Mouse (Mus musculus): Measurements from ENCODE around the gene Cd247.

The Cd247 gene

DNA sequence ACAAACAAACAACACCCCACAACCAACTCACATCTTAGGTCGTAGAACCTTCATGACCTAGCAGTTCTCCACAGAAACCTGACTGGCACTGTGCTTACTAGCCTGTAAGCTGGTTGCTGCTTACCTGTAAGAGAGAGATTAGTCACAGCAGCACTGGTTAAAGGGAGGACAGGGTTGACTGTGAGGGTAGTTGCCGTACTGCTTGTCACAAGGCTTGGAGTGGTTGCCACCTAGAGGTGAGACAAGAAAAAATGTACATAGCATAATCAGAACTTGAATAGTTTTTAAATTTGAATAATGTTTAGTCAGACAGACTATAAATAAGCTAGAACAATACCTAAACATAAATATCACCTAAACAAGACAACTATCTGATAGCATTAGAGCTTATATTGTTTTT lies 103.2 kb downstream of the Cd247 start:
- DNase-seq (ENCODE audit: extremely low read depth, insufficient read length, low spot score): no peak

DNA sequence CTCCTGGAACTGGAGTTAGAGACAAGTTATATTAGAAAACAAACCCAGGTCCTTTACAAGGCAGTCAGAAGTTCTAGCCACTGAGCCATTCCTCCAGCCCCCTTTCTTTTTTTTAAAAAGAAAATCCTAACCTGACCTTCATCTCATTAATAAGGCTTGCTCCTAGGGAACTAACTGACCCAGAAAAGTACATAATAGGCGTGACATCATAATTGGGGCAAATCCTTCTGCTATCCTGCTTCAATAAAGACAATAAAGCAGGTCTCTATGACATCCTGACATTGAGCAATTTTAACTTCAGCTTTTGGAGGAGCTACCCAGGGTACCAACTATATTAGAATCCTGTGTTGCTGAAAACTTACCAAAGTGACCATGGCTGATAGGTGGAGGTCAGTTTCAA lies 115.1 kb downstream of the Cd247 start:
- no peak for DNase-seq (ENCODE audit: extremely low read depth, insufficient read length, low spot score)

DNA sequence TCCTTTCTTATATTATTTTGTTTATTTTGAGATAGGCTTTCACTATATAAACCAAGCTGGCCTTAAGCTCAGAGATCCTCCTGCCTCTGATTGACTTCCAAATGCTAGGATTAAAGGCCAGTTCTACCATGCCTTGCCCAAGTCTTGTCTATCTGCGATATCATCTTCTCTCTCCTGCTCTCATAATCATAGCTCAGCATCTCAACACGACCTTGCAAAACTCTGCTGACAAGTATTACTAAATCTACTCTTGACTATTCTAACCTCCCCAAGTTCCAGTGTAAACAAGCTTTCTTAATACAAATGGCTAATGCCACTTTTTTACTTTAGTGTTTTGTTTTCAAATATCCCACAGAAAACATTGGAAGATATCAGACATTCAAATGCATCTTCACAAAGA lies 119.7 kb downstream of the Cd247 start:
- no peak for DNase-seq (ENCODE audit: extremely low read depth, insufficient read length, low spot score)

DNA sequence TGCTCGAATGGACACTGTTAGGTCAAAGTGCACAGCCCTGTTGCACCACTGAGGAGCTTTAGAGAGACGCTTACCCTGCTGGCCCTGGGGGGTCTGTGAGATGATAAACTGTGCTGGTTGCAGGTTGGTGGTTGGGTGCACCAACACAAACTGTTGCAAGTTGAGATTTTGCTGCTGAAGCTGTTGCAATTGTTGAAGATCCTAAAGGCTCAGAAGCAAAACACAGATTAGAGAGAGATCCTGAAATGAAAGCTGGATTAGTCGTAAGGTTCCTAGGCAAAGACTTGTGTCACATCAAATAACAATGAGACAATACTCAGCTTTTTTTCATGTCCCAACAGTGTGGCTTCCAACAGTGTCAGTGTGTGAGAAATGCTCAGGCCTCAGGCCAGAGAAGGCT lies 120.3 kb downstream of the Cd247 start:
- no peak for DNase-seq (ENCODE audit: extremely low read depth, insufficient read length, low spot score)

DNA sequence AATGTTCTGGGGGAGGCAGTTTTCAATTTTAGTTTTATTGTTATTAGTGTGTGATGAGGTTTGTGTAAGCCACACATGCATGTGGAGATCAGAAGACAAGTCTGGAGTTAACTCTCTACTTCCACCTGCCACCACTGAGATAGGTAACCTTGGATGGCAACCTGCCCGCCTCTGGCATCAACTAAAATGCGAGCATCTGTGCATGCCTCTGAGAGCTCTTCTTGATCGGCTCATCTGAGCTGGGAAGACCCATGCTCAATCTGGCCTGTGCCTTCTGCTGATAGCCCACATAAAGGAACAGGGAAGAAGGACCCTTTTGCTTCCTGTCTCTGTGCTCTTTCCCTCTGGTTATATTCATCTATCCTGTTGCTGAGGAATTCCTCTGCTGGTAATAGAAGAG lies 121.0 kb downstream of the Cd247 start:
- DNase-seq (ENCODE audit: extremely low read depth, insufficient read length, low spot score): no peak

DNA sequence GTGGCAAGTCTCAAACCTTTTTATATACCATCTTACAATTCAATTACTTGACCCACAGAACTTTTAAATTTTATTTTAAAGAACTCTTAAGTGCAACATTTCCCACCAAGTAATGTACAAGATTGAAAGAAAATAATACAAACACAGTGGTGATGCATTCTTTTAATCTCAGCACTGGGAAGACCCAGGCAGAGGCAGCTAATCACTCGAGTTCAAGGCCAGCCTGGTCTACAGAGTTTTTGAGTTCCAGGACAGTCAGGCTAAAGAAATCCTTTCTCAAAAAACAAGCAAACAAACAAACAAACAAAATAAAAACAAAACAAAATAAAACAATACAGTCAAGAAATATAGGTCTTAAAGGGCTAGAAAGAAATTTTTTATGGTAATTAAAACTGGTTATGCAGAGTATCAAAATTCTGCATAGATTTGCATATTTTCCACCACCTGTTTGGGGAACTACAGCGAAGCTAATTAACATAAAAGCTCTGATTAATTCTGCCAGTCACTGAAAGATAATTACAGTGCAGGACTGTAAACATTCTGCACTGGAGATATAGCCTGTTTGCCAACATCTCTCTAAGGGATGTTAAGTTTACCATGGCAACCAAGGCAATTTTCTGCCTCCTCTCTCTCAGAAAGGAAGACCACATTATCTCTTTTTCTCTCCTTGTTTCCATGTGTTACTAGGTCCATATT lies 125.4 kb downstream of the Cd247 start:
- no peak for DNase-seq (ENCODE audit: extremely low read depth, insufficient read length, low spot score)

DNA sequence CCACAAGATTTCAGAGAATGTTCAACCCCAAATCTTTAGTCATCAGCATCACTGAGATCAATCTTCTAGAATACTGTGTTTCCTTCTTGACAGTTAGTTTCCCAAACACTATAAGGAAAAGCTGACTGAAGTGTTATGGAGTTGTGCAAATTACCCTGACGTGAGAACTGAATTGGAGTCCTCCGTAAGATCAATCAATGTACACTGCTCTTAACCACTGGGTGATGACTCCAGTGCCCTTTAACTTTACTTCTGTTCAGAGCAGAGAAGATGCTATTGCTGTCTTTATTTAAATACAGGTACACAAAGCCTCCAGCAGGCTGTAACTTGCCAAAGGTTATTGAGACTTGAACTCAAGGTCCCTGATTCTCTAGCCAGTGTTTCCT lies 125.9 kb downstream of the Cd247 start:
- no peak for DNase-seq (ENCODE audit: extremely low read depth, insufficient read length, low spot score)

DNA sequence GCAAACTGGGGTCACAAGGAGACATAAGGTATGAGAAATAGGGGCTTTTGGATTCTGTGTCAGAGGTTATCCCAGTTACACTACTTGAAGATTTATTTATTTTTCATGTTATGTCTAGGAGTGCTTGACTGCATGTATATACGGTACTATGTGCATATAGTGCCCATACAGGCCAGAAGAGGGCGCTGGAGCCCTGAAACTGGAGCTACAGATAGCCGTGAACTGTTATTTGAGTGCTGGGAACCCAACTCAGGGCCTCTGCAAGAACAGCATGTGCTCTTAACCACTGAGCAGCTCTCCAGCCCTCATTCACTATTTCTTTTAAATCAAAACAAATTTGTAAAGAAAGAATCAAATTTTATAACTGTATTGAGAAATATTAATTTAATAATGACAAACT lies 132.5 kb downstream of the Cd247 start:
- no peak for DNase-seq (ENCODE audit: extremely low read depth, insufficient read length, low spot score)

DNA sequence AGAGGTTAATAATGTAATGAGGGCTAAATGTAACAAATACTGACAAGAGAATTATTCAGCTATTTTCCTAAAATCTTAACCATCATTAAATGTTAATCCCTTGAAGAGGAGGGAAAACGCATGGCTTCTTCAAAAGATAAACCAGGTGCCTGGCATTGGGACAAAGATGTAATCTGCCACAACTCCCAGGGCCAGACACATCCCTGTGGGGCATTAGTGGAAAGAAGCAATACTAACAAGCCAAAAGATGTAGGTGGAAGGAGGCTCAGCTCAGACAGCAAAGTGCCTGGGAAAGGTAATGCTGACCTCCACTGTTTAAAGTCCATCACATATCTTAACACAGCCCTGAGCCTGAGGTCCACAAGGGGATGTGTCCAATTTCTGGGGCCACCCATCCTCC lies 134.0 kb downstream of the Cd247 start:
- no peak for DNase-seq (ENCODE audit: extremely low read depth, insufficient read length, low spot score)

DNA sequence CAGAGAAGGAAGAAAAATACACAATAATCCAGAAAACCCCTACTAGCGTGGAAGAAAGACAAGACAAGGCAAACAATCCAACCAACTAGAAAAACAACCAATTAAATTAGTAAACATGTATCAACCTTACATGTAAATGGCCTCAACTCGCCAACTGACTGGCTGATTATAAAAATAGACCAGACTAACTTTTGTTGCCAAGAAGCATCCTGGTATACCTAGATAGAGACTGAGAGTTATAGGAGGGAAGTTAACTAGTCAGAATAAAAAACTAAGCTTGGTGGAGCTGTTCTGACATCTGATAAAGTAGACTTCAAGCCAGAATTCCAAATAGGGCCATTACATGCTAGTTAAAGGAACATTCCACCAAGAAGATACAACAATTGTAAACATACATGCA lies 136.7 kb downstream of the Cd247 start:
- DNase-seq (ENCODE audit: extremely low read depth, insufficient read length, low spot score): no peak

All from 3134 (cell line).